Mouse (Mus musculus): ENCODE results near the gene Atp6v1f. TPM values are rescaled to one million over a fixed set of nuclear protein-coding genes. Genes with fewer than 3 reads are reported as not detected.

Atp6v1f gene
- polyA plus RNA-seq, 1 experiment from 2014 or later: 293 TPM

DNA sequence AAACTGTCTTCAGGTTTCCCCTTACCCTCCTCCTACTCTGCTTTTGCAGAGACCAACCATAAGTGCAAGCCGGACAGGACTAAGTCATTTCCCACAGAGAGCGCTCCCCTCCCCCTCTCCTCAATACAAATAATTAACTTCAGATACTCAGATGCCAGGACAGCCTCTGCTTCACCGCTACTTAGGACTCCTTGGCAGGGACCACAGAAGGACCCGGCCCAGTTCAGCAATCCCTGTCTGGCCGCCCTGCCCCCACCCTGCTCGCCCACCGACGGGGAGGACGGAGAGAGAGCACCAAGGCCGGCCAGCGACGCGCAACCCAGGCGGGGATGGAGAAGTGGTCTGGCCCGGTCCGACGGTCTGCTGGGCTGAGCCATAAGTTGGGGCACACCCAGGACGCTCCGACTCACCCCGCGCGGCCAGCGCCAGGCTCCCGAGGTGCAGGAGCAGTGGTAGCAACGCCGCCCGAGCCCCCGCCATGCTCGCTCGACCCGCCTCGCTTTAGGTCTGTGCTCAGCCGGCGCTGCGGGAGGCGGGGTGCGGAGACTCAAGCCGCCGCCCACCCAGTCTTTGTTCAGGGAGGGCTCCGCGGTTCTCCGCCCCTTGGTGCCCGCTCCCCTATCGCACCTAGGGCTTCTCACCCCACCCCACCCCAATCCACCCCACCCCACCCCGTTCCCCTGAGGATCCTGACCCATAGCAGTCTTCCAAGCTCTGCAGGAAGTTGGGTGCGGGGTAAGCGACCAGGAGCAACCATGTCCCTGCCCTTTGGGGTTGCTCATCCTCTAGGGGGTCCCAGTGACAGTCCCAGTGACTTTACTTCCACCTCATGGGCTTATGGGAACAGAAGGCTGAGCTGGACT lies 40.2 kb downstream of the Atp6v1f start, which contains the start of gene Kcp:
Gene Kcp (minus strand): TSS at position 506 of the 863 bp plus-strand sequence.
- no peaks in the 10 kb centered on the region for H3K36me3 ChIP-seq (ENCODE audit: insufficient read depth, low read length)
- under 1% methylated on average over 42 of the region's 47 CpGs for WGBS
- H3K4me3 ChIP-seq (ENCODE audit: low read depth, low read length): peak within 1 kb of the TSS; percentile 42
- no peak within 1 kb of the TSS for H3K9ac ChIP-seq (replicated peaks; ENCODE audit: low read depth)
- DNase-seq (ENCODE audit: low spot score): peak; percentile 42
- H3K4me1 ChIP-seq (ENCODE audit: insufficient read depth, low read depth, low read length): peaks cover 1% of the 10 kb centered on the region; the same call in 1 of the 2 replicates
- peak; percentile 48 for ATAC-seq
- peaks cover 3% of the 10 kb centered on the region; the same call in 1 of the 2 replicates for H3K27me3 ChIP-seq (replicated peaks; ENCODE audit: insufficient read depth, low read length)
- no peak within 1 kb of the TSS for H3K27ac ChIP-seq (ENCODE audit: low read length)
- no peak for TF ChIP-seq EP300 (IDR thresholded peaks at IDR 0.05)
- no peak for TF ChIP-seq CTCF (IDR thresholded peaks at IDR 0.05)
- H3K4me2 ChIP-seq (replicated peaks; ENCODE audit: low read depth, low read length): peak within 1 kb of the TSS; percentile 66
- H3K9me3 ChIP-seq (ENCODE audit: low read length): no peaks in the 10 kb centered on the region

DNA sequence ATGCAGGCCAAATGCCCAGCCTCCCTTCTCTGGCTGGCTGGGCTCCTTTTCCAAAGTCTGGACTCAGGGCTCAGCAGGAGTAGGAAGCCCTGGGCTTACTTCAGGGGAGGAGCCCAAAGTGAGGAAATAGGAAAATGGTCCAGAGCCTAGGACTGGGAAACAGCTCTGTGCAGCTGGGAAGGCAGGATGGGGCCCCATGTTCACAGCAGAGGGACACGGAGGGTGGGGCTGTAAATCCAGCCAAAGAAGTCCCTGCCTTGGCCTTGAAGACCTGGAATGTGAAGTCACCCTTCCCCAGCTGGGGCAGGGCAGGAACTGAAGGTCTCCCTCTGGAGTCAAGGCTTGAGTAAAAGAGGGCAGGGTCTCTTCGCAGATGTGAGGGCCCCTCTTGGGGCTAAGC lies 41.6 kb downstream of the Atp6v1f start:
- H3K4me2 ChIP-seq (replicated peaks; ENCODE audit: low read depth, low read length): no peak overlapping the region
- H3K36me3 ChIP-seq (ENCODE audit: insufficient read depth, low read length): no peaks in the 10 kb centered on the region
- no peak for ATAC-seq
- TF ChIP-seq EP300 (IDR thresholded peaks at IDR 0.05) (no peak), CTCF (IDR thresholded peaks at IDR 0.05) (no peak)
- peaks cover 4% of the 10 kb centered on the region; the same call in 1 of the 2 replicates for H3K4me1 ChIP-seq (ENCODE audit: insufficient read depth, low read depth, low read length)
- WGBS: 41% methylated on average over 2 of the region's 2 CpGs
- H3K27ac ChIP-seq (ENCODE audit: low read length): no peak overlapping the region
- no peaks in the 10 kb centered on the region for H3K9me3 ChIP-seq (ENCODE audit: low read length)
- no peak for DNase-seq (ENCODE audit: low spot score)
- H3K27me3 ChIP-seq (replicated peaks; ENCODE audit: insufficient read depth, low read length): peaks cover 3% of the 10 kb centered on the region; the same call in 1 of the 2 replicates
- no peak overlapping the region for H3K9ac ChIP-seq (replicated peaks; ENCODE audit: low read depth)
- no peak overlapping the region for H3K4me3 ChIP-seq (ENCODE audit: low read depth, low read length)

DNA sequence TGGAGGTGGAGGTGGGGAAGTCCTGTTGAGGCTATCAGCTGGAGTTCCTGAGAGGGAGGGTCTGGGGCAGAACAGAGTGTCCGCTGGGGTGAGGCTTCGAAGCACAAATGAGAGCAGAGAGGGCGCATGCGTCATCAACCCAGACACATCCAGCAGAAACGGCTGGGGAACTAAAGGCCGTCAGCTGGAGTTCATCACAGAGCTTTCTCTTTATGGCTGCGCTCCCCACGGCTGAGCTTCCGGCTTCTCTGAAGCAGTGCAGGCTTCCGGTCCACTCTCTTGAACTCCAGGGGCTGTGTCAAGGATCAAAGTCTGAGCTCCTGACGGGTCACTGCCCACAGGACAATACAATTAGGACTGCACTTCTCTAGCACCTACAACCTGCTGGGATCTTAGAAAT lies 45.8 kb downstream of the Atp6v1f start:
- Histone ChIP-seq H3K9ac (replicated peaks; ENCODE audit: low read depth) (no peak overlapping the region), H3K4me1 (ENCODE audit: insufficient read depth, low read depth, low read length) (peaks cover 4% of the 10 kb centered on the region; the same call in 1 of the 2 replicates), H3K4me3 (ENCODE audit: low read depth, low read length) (0 out of 2 replicates have a peak overlapping the region, but pooled peaks have one; percentile 0), H3K4me2 (replicated peaks; ENCODE audit: low read depth, low read length) (peak overlapping the region; percentile 47), H3K27me3 (replicated peaks; ENCODE audit: insufficient read depth, low read length) (no peaks in the 10 kb centered on the region; the same call in 1 of the 2 replicates), H3K27ac (ENCODE audit: low read length) (no peak overlapping the region; the same call in 1 of the 2 replicates), H3K36me3 (ENCODE audit: insufficient read depth, low read length) (no peaks in the 10 kb centered on the region), H3K9me3 (ENCODE audit: low read length) (no peaks in the 10 kb centered on the region)
- no peak for TF ChIP-seq CTCF (IDR thresholded peaks at IDR 0.05)
- no peak for TF ChIP-seq EP300 (IDR thresholded peaks at IDR 0.05)
- WGBS: 0% methylated on average over 11 of the region's 11 CpGs
- DNase-seq (ENCODE audit: low spot score): peak; percentile 92
- ATAC-seq: peak; percentile 81

DNA sequence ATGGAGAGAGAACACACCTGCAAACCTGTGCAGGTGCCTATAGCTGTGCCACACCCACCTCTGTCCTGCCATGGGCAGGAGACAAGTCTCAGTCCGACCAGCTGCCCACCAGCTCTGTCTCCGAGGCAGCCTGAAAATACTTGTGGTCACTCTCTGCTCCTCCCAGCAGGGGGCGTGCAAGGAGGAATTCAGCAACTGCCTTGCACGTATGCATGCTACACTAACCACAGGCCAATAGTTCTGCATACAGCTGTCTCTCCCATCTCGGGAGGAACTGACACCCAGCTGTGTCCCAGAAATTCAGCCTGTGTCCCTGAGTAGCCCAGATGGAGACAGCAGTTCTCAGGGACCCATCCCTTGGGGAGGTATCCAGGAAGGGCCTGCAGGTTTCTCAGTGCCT lies 49.6 kb downstream of the Atp6v1f start:
- Histone ChIP-seq H3K9me3 (ENCODE audit: low read length) (no peaks in the 10 kb centered on the region), H3K9ac (replicated peaks; ENCODE audit: low read depth) (no peak overlapping the region), H3K4me1 (ENCODE audit: insufficient read depth, low read depth, low read length) (peaks cover 4% of the 10 kb centered on the region; the same call in 1 of the 2 replicates), H3K36me3 (ENCODE audit: insufficient read depth, low read length) (no peaks in the 10 kb centered on the region), H3K27me3 (replicated peaks; ENCODE audit: insufficient read depth, low read length) (no peaks in the 10 kb centered on the region), H3K4me3 (ENCODE audit: low read depth, low read length) (no peak overlapping the region), H3K4me2 (replicated peaks; ENCODE audit: low read depth, low read length) (no peak overlapping the region), H3K27ac (ENCODE audit: low read length) (no peak overlapping the region)
- peak; percentile 78 for DNase-seq (ENCODE audit: low spot score)
- ATAC-seq: peak; percentile 57
- WGBS: 4% methylated on average over 5 of the region's 5 CpGs
- TF ChIP-seq EP300 (IDR thresholded peaks at IDR 0.05): no peak
- peak; percentile 91 for TF ChIP-seq CTCF (IDR thresholded peaks at IDR 0.05)

Other genes starting within 250 kb of the Atp6v1f start
- gene Hilpda, start 195.2 kb upstream of the Atp6v1f start, polyA plus RNA-seq (2015; fragmentation: Nextera tagmentation; extraction: Ambion mirVana): 126 and 150 TPM in 2 replicates
- 0.79 and 1.2 TPM in 2 replicates for gene Fam71f2, start 188.1 kb upstream of the Atp6v1f start, polyA plus RNA-seq (2015; fragmentation: Nextera tagmentation; extraction: Ambion mirVana)
- not detected in 2 replicates for gene Fam71f1, start 148.6 kb upstream of the Atp6v1f start, polyA plus RNA-seq (2015; fragmentation: Nextera tagmentation; extraction: Ambion mirVana)
- 232 and 238 TPM in 2 replicates for gene Calu, start 119.6 kb upstream of the Atp6v1f start, polyA plus RNA-seq (2015; fragmentation: Nextera tagmentation; extraction: Ambion mirVana)
- gene Opn1sw, start 79.2 kb upstream of the Atp6v1f start, polyA plus RNA-seq (2015; fragmentation: Nextera tagmentation; extraction: Ambion mirVana): 0.30 and 0.56 TPM in 2 replicates
- gene Ccdc136, start 71.4 kb upstream of the Atp6v1f start, polyA plus RNA-seq (2015; fragmentation: Nextera tagmentation; extraction: Ambion mirVana): 3.0 and 4.6 TPM in 2 replicates
- gene Flnc, start 34.5 kb upstream of the Atp6v1f start, polyA plus RNA-seq (2015; fragmentation: Nextera tagmentation; extraction: Ambion mirVana): 1.2 and 1.5 TPM in 2 replicates
- gene Atp6v1fnb, start 3.7 kb downstream of the Atp6v1f start, polyA plus RNA-seq (2015; fragmentation: Nextera tagmentation; extraction: Ambion mirVana): not detected in 2 replicates
- gene Kcp, start 40.2 kb downstream of the Atp6v1f start, polyA plus RNA-seq (2015; fragmentation: Nextera tagmentation; extraction: Ambion mirVana): 4.0 and 4.8 TPM in 2 replicates
- 8.5 and 8.6 TPM in 2 replicates for gene Irf5, start 58.9 kb downstream of the Atp6v1f start, polyA plus RNA-seq (2015; fragmentation: Nextera tagmentation; extraction: Ambion mirVana)
- gene Tnpo3, start 142.2 kb downstream of the Atp6v1f start, polyA plus RNA-seq (2015; fragmentation: Nextera tagmentation; extraction: Ambion mirVana): 38.3 and 39.5 TPM in 2 replicates
- 3.9 and 4.0 TPM in 2 replicates for gene Tspan33, start 226.5 kb downstream of the Atp6v1f start, polyA plus RNA-seq (2015; fragmentation: Nextera tagmentation; extraction: Ambion mirVana)

All from lung, postnatal 0 days (tissue).